Mouse (Mus musculus) kidney, adult 2 months (tissue): ENCODE data around the gene Tmsb10.

ENCODE experiments used
- CTCF ChIP-seq: fragments of 200-500 bp; conservative IDR thresholded peaks from 2 replicates; pipeline ENCODE4 v1.5.1; 2011; ENCODE audit warnings: low read depth, mild to moderate bottlenecking, control low read depth, low read length, moderate library complexity, mixed read lengths; ENCODE audit not compliant: insufficient read depth, insufficient read length
- POLR2A ChIP-seq: fragments of 200-500 bp; IDR thresholded peaks from one replicate; pipeline ENCODE4 v1.6.1; 2011; ENCODE audit warnings: low read depth, low read length, control low read depth

DNA sequence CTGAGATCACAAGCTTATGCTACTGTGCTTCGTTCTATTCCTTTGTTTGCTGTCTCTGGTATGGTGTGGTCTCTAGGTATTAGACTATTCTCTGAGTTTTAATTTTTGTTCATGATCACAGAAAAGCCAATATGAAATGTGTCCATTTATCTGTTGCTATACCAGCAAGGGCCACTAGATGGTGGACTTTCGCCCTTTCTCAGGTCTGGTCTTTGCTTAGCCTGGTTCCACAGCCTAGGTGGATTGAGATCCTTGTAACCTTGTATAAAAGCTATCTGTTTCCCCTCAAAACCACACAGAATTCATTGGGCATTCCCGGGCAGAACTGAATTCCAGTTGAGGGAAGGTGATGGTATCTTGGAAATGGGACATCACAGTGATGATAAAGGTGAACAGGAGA is 18.1 kb downstream of the Tmsb10 start:
- no peak for TF ChIP-seq POLR2A
- peak; percentile 87 for TF ChIP-seq CTCF
